Mouse (Mus musculus): ENCODE results near the gene Mtrf1l. TPM values are rescaled to one million over a fixed set of nuclear protein-coding genes. Genes with fewer than 3 reads are reported as not detected.

Gene Mtrf1l
- polyA plus RNA-seq, 1 experiment from 2014 or later, result 19.4 TPM

DNA sequence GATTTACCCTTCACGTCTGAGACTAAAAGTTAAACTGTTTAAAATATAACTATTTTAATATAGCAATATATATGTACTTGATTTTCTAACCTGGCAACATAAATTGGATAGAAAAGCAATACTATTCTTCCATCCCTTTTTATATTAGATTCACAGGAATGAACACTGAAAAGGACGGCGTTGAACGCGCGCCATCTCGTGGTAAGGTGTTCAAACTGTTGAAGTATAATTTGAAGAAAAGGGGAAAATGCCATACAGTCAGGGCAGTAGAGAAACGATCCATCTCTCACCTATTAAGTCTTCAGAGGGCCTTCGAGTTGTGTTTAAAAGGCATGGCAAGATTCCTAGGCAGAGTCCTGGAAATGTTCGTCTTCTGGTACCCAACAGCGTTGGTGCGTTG lies 33.1 kb downstream of the Mtrf1l start:
- Histone ChIP-seq H3K4me2 (replicated peaks; ENCODE audit: low read depth, low read length) (no peak overlapping the region), H3K9me3 (ENCODE audit: control insufficient read depth, low read length) (no peaks in the 10 kb centered on the region), H3K36me3 (ENCODE audit: control insufficient read depth, insufficient read depth, low read length) (no peaks in the 10 kb centered on the region), H3K27ac (ENCODE audit: low read depth, low read length) (no peak overlapping the region), H3K27me3 (ENCODE audit: control insufficient read depth, insufficient read depth, low read length) (no peaks in the 10 kb centered on the region), H3K4me1 (ENCODE audit: control insufficient read depth, insufficient read depth, low read length) (no peaks in the 10 kb centered on the region), H3K9ac (ENCODE audit: low read depth, low read length) (no peak overlapping the region), H3K4me3 (ENCODE audit: low read length) (no peak overlapping the region)
- WGBS, result 16% methylated on average over 12 of the region's 12 CpGs
- ATAC-seq (ENCODE audit: low FRiP score, low TSS enrichment), result no peak

DNA sequence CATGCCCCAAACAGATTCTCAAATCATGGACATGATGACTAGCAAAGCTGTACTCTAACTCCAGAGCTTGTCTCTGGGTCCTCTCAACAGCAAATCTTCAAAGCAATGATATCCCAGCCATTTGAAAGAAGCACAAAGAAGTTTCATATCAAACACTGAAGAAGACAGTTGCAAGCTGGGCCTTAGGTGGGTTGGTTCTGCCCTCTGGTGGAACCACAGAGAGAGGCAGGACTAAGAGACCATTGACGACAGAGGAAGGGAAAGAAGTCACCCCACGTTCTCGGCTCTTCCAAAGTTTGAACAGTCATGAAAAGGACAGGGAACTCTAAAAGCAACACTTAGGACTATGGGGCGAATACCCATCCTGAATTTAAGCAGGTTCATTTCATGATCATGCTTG lies 36.8 kb downstream of the Mtrf1l start:
- H3K9ac ChIP-seq (ENCODE audit: low read depth, low read length), result no peak overlapping the region
- H3K27ac ChIP-seq (ENCODE audit: low read depth, low read length), result no peak overlapping the region
- H3K9me3 ChIP-seq (ENCODE audit: control insufficient read depth, low read length), result no peaks in the 10 kb centered on the region
- no peak overlapping the region for H3K4me3 ChIP-seq (ENCODE audit: low read length)
- H3K4me2 ChIP-seq (replicated peaks; ENCODE audit: low read depth, low read length), result no peak overlapping the region
- H3K27me3 ChIP-seq (ENCODE audit: control insufficient read depth, insufficient read depth, low read length), result no peaks in the 10 kb centered on the region
- no peaks in the 10 kb centered on the region for H3K4me1 ChIP-seq (ENCODE audit: control insufficient read depth, insufficient read depth, low read length)
- no peak for ATAC-seq (ENCODE audit: low FRiP score, low TSS enrichment)
- WGBS, result 34% methylated on average over 4 of the region's 4 CpGs
- H3K36me3 ChIP-seq (ENCODE audit: control insufficient read depth, insufficient read depth, low read length), result no peaks in the 10 kb centered on the region

Other genes starting within 250 kb of the Mtrf1l start
- gene Myct1, start 230.1 kb downstream of the Mtrf1l start, polyA plus RNA-seq (2014; fragmentation: Nextera tagmentation; extraction: Ambion mirVana), result 6.1 and 6.6 TPM in 2 replicates
- 0.91 and 1.2 TPM in 2 replicates for gene Vip, start 184.7 kb downstream of the Mtrf1l start, polyA plus RNA-seq (2014; fragmentation: Nextera tagmentation; extraction: Ambion mirVana)
- 79.0 and 85.1 TPM in 2 replicates for gene Fbxo5, start 18.3 kb downstream of the Mtrf1l start, polyA plus RNA-seq (2014; fragmentation: Nextera tagmentation; extraction: Ambion mirVana)
- gene Rgs17, start 98.5 kb upstream of the Mtrf1l start, polyA plus RNA-seq (2014; fragmentation: Nextera tagmentation; extraction: Ambion mirVana), result 0.64 and 1.9 TPM in 2 replicates